ENCODE assay signal across 9 mouse cellular contexts in the genomic region with DNA sequence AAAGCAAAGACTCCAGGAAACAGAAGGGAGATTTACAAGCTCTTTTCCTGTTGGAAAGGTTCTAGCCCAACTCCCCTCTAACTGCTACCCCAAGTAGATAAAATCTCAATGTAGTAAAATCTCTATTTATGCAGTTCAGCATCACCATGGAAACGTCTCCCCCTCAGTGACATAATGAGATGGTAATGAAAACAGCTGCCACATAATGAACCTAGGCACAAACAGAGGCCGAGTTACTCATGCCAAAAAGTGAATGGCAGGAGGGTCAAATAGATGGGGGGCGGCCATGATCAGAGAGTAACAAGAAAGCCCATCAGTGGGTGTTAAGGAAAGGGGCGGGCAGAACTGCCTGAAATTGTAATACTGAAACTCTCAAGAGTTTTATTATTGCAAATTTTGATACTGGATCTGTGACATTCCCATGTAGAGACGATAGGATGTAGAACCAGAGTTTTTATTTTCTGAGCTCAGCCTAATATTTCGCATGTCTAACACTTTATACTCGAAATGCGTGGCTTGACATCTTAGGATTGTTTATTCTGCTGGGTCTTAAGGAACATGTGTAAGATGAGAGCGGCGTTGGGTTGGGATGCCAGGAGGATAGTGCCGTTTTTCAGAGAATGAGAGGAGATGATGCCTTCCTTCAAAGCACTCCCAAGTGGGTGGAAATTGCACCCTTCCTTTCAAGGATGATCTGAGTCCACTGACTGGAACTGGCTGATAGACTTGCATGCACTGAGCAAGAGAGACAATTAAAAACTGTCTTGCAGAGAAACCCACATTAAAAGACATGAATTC. TPM values are rescaled to one million over a fixed set of nuclear protein-coding genes. Genes with fewer than 3 reads are reported as not detected.
DNase-seq lines count a peak whose midpoint lies in the region; ATAC-seq lines count a peak whose summit lies in the region.
"Had no signal": no experiment of that assay in that cellular context is flagged by ENCODE, and none has a peak within 500 bp of the region (broad histone marks: within the 10 kb centered on the region; RNA-seq: fewer than 3 reads in every experiment).

No protein-coding gene starts in this region.

- peak; percentile 96 for ATAC-seq in forebrain, embryonic 15.5 days (replicated peaks)
- ATAC-seq in neural tube, embryonic 13.5 days (ENCODE audit: low read depth), result peak; percentile 87
- ATAC-seq in megakaryocyte, adult 5-6 weeks (ENCODE audit: poor library complexity, severe bottlenecking), result no peak

- H3K4me1 ChIP-seq in forebrain, embryonic 15.5 days, result peaks cover 17% of the 10 kb centered on the region
- peaks cover 8% of the 10 kb centered on the region for H3K4me1 ChIP-seq in neural tube, embryonic 13.5 days (replicated peaks)

- peak; percentile 12 for DNase-seq in embryo, embryonic 9.5 days (ENCODE audit: extremely low spot score)
- DNase-seq in layer of hippocampus, adult 9-10 months (ENCODE audit: low spot score), result peak; percentile 46
- no peak for DNase-seq in testis, postnatal 10 days (ENCODE audit: low spot score)
- DNase-seq in lung, postnatal 36 days, result no peak
- DNase-seq: lung, adult 2 months had no signal

- H3K4me2 ChIP-seq in forebrain, embryonic 15.5 days (replicated peaks), result peak overlapping the region; percentile 17; the same call in 1 of the 2 replicates
- no peak overlapping the region for H3K4me2 ChIP-seq in neural tube, embryonic 13.5 days

- 12% methylated on average over 11 of the region's 11 CpGs for WGBS in forebrain, embryonic 15.5 days
- 50% methylated on average over 11 of the region's 11 CpGs for WGBS in neural tube, embryonic 13.5 days

- no peak overlapping the region for H3K9ac ChIP-seq in forebrain, embryonic 15.5 days (replicated peaks)
- no peak overlapping the region for H3K9ac ChIP-seq in neural tube, embryonic 13.5 days

- H3K4me3 ChIP-seq in forebrain, embryonic 15.5 days, result no peak overlapping the region
- H3K4me3 ChIP-seq in neural tube, embryonic 13.5 days, result no peak overlapping the region

- no peaks in the 10 kb centered on the region for H3K27me3 ChIP-seq in forebrain, embryonic 15.5 days
- no peaks in the 10 kb centered on the region for H3K27me3 ChIP-seq in neural tube, embryonic 13.5 days

- no peaks in the 10 kb centered on the region for H3K9me3 ChIP-seq in forebrain, embryonic 15.5 days
- no peaks in the 10 kb centered on the region for H3K9me3 ChIP-seq in neural tube, embryonic 13.5 days

- H3K36me3 ChIP-seq in forebrain, embryonic 15.5 days, result no peaks in the 10 kb centered on the region
- H3K36me3 ChIP-seq in neural tube, embryonic 13.5 days, result no peaks in the 10 kb centered on the region

- H3K27ac ChIP-seq in forebrain, embryonic 15.5 days (replicated peaks), result peak overlapping the region; percentile 65
- H3K27ac ChIP-seq in neural tube, embryonic 13.5 days (replicated peaks), result peak overlapping the region; percentile 64

RNA-seq across cellular contexts. Expression of a gene that starts 24.0 kb away (rescaled TPM):
- polyA plus RNA-seq in forebrain, embryonic 15.5 days (2015; fragmentation: Nextera tagmentation; extraction: Ambion mirVana), result not detected in 2 replicates
- polyA plus RNA-seq in neural tube, embryonic 13.5 days (2015; fragmentation: Nextera tagmentation; extraction: Ambion mirVana), result not detected in 2 replicates
- total RNA-seq in megakaryocyte, adult 5-6 weeks (2015), result 0.76 and 1.5 TPM in 2 replicates
- total RNA-seq in megakaryocyte, adult 5-6 weeks (2017), result 1.1 and 2.6 TPM in 2 replicates
- polyA plus RNA-seq: lung, adult 2 months; small intestine, adult 2 months had no signal

RNA-seq across cellular contexts. Expression of a gene that starts 38.4 kb away (rescaled TPM):
- polyA plus RNA-seq in forebrain, embryonic 15.5 days (2015; fragmentation: Nextera tagmentation; extraction: Ambion mirVana), result 29.8 and 32.1 TPM in 2 replicates
- polyA plus RNA-seq in neural tube, embryonic 13.5 days (2015; fragmentation: Nextera tagmentation; extraction: Ambion mirVana), result 23.7 and 25.3 TPM in 2 replicates
- total RNA-seq in megakaryocyte, adult 5-6 weeks (2015), result 24.5 and 26.1 TPM in 2 replicates
- 37.8 and 38.5 TPM in 2 replicates for total RNA-seq in megakaryocyte, adult 5-6 weeks (2017)

Comparison
In these comparisons a context has a peak if more than half of its experiments do, and no peak if none do; other contexts are left out.
1. DNase-seq: peak in embryo, embryonic 9.5 days (single experiment) and layer of hippocampus, adult 9-10 months (single experiment); none in testis, postnatal 10 days (single experiment) and lung, postnatal 36 days (single experiment).